8 mouse cellular contexts compared by ENCODE assay signal in the genomic region with DNA sequence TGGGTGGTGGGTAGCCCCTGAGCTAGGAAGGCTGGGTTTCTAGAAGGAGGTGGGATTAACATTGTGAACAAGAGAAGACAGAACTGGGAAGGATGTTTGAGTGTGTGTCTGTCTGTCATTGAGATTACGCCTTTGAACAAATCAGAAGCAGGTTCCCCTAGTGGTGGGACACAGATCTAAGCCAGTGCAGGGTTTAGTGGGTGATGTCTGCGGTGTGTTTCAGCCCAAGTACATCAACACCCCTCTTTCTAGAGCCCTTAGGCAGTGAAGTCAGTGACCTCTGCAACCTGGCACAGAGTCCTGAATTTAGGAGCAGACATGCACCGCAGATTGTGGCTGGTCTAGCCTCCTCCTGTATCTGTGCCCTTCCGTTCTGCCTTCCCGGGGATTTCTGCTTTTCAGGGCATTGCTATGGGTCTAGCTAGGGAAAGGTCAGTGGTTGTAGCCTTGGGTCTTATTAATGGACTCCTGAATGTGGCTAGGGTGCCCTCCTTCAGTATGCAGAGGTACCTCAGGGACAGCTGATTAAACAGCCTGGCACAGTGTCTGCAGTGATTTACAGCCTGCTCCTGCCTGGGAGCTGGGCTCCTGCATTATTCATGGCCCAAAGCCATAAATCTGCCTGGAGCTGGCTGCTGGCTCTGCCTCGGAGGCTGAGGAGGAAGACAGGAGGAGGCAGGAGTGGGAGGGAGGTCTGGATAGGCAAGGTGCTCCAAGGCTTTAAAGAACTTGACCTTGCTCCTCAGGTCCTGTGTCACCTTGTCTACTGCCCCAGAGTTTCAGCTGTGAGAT.
DNase-seq lines count a peak whose midpoint lies in the region; TF ChIP-seq lines count a peak whose summit lies in the region.

No protein-coding gene starts in this region.

- no peaks in the 10 kb centered on the region for H3K79me2 ChIP-seq in C2C12 (ENCODE audit: control insufficient read depth, insufficient read depth)

- H3ac ChIP-seq in C2C12 (ENCODE audit: control insufficient read depth, insufficient read length, low read depth): no peak overlapping the region

- no peaks in the 10 kb centered on the region for H3K36me3 ChIP-seq in C2C12 (ENCODE audit: control insufficient read depth, insufficient read depth)

- peak; percentile 40 to 64 for DNase-seq in adrenal gland, adult 18-20 months (ENCODE audit: low spot score in 2 of 2)
- DNase-seq in frontal cortex, adult 2 months (ENCODE audit: extremely low spot score in 1 of 2, low spot score in 1 of 2): peak; percentile 29 to 69
- DNase-seq in kidney, adult 9 months: peak; percentile 45
- DNase-seq in left cerebral cortex, postnatal 4 days: peak; percentile 58
- peak; percentile 39 for DNase-seq in right cerebral cortex, postnatal 25 days
- DNase-seq in spleen, adult 18-20 months: no peak
- no peak for DNase-seq in cerebellum, adult 11-12 months

- no peak overlapping the region for H3K4me3 ChIP-seq in C2C12 (ENCODE audit: insufficient read depth, poor library complexity, severe bottlenecking)

- intact Hi-C loops in left cerebral cortex, postnatal 4 days (cut with DNase I): no loop called here

- no peaks in the 10 kb centered on the region for H3K27me3 ChIP-seq in C2C12 (ENCODE audit: control insufficient read depth, insufficient read depth, insufficient read length)

- no peaks in the 10 kb centered on the region for H3K79me3 ChIP-seq in C2C12 (ENCODE audit: low read depth)

- TF ChIP-seq CTCF in C2C12 (IDR thresholded peaks at IDR 0.05; ENCODE audit: control insufficient read depth, insufficient read depth, insufficient read length): no peak

TF ChIP-seq in C2C12, 6 proteins besides CTCF, POLR2A, EP300 and RAD21:
- peak; percentile 99 for TF ChIP-seq MYOD1 (IDR thresholded peaks at IDR 0.05; ENCODE audit: control insufficient read depth, insufficient read length, low read depth)
- peak; percentile 3 for TF ChIP-seq USF1 (IDR thresholded peaks at IDR 0.05; ENCODE audit: low read depth)
- peak; percentile 68 for TF ChIP-seq MAX (IDR thresholded peaks at IDR 0.05)
- TF ChIP-seq FOSL1 (IDR thresholded peaks at IDR 0.05; ENCODE audit: insufficient read depth, low read length, poor library complexity, severe bottlenecking): no peak
- TF ChIP-seq MYOG (IDR thresholded peaks at IDR 0.05; ENCODE audit: control insufficient read depth, extremely low read depth, insufficient read length): no peak
- no peak for TF ChIP-seq CEBPB (IDR thresholded peaks at IDR 0.05; ENCODE audit: low read depth)

Comparison
In these comparisons a context has a peak if more than half of its experiments do, and no peak if none do; other contexts are left out.
1. DNase-seq: peak in adrenal gland, adult 18-20 months (2 of 2), frontal cortex, adult 2 months (2 of 2), kidney, adult 9 months (single experiment), left cerebral cortex, postnatal 4 days (single experiment) and right cerebral cortex, postnatal 25 days (single experiment); none in spleen, adult 18-20 months (0 of 2) and cerebellum, adult 11-12 months (single experiment).